Mouse (Mus musculus) Muller cell, postnatal 12 days (primary cell): ENCODE results near the gene Spats2l.

Experiments
- DNase-seq: peaks from one replicate; pipeline ENCODE4 v3.0.0-alpha.2; 2015; ENCODE audit errors: inconsistent ontology term

The Spats2l gene

DNA sequence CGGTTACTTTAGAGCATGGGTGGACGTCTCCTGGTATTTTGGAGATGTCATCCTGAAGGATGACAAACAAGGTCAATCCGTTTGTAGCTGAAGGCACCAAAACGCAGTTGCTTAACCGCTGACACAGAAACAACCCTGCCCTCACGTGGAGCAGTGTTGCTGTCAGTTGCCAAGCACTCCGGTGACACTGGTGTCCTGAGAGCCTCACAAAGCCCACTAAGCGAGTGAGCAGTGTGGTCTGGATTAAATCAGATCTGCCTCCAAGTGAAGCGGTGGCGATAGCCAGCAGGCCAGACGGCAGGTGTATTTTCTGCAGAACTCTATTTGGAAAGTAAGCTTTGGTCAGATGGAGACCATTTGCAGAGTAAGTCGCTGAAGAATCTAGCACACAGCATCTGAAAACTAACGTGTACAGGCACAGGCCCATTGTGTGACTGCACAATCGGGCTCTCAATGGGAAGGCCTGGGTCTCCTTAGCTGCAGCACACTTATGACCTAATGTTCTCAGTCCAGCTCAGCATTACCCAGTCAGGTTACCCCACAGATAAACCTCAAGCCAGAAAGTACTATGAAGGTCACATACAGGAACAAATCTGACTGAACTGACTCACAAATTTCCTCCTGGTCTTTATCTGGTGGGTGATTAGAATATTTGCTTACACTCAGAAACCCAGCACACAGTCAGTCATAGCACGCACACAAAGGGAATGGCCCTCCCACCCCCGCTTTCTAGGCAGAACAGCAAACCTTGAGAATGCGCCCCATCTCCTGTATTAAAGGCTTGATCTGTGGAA lies 51.2 kb downstream of the Spats2l start:
- DNase-seq: no peak

DNA sequence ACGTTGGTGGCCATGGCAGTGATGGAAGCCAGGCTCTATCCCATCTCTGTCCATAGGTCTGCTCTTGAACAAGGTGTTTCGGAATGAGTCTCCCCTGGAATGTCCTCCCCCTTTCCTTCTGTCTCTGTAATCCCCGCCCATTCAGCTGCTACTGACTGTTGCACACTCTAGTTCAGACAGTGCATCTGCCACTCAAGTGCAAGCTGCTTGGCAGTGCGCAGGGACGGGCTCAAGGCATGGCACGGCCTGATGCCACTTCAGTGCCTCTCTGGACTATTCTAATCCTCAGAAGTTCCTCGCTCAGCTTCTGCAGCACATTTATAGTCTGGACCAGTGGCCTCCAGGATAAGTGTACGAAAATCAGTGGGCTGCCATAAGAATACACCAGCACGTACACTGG lies 52.3 kb downstream of the Spats2l start:
- no peak for DNase-seq

- DNase-seq: no peak
Observed at GRCm38 (mm10) chr1:57833145-57833544, 59.2 kb downstream of the Spats2l start.

DNA sequence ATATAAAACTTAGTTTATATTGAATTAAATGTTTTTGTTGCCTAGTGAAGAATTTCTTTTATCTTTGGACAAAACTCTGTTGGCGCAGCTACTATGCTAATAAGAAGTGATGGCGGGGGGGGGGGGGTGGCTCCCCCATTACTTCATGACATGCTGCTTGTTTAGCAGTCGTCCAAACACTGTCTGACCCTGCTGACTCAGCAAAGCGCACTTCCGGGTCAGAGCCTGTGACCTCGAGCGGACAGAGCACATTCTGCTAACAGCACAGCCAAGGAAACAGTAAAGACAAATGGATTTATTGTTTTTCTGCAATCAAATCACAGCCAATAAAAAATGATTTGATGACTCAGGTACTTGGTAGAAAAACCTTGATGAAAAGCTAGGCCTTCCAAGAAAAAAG lies 61.2 kb downstream of the Spats2l start:
- peak; percentile 23 for DNase-seq

- DNase-seq: no peak
Observed at GRCm38 (mm10) chr1:57836686-57837317, 62.8 kb downstream of the Spats2l start.

GRCm38 (mm10) chr1:57839863-57840262 lies 65.9 kb downstream of the Spats2l start:
- DNase-seq: no peak

DNA sequence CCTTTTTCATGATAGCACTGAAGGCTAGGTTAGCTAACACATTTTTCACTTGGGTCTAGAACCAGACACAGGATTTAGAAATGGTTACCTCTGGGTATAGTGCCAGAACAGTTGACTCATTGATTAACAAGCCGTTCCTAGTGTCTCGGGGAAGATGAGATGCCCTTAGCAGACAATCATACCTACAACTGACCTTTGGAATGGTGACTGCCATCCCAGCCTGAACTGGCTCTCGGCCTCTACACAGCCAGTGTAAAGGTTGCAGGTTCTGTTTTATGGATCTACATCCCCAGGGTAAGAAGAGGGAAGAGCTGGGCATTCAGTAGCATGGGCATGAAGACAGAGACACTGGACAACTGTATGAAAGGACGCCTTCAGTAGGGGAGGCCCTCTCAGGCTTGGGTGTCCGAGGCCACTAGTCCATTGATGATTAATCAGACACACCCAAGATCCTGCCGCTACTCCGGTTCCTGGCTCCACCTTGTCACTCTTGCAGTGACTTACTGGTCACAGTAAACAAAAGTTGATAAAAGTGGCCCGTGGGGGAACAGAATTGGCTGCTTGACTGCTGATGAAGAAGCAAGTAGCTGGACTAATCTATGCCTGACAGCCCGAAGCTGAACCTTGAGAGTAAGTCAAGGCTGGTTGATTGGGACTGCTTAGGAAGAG lies 71.2 kb downstream of the Spats2l start:
- no peak for DNase-seq

DNA sequence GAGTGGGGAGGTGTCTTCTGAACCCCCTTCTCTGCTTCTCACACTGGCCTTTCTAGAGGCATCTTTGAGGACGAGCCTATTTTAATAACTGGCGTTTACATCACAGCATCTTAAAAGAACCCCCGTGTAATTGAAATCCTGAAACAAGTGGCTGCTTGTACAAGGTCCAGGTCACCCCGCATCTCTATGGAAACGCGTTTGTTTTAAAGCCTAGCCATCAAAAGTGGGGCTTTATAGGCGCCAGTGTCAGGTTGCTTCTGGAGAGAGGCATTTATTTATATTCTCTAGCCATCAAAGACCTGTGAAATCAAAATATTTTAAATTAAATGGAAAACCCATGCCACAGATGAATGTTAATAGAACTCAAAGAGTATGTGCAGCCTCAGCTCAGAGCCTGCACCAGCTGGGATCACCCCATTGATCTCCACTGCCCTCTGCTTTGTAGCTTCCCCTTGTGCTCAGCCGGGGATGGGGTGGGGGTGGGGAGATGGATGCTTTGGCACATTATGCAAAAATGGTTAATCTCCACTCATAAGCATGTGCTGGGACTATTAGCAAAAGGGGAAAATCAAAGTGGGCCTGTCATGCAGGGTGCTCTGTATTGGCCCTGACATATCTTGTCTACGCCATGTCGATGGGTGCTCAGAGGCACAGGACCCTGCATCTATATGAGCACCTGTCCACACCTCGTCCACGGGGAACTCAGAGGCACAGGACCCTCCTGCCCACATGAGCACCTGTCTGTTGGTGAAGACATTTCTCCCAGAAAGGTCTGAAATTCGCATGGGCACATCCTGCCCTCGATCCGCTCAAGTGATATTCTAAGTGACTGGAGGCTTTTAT lies 73.1 kb downstream of the Spats2l start:
- no peak for DNase-seq

DNA sequence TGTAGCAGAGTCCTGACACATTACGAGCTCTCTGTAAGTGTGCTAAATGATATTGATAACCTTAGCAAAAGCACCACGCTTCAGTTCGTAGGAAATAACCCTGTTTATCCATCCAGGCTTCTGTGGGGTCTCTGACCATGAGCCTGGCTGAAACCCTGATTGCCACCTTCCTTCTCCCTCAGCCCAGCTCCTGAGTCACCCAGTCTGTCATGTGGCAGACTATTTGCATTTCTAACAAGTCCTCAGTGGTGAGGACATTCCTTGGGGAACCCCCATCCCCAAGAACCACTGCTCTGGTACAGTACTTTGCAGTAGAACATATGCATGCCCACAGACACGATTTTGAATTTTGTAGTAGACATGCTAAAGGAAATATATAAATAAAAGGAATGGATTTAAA lies 75.1 kb downstream of the Spats2l start:
- peak; percentile 39 for DNase-seq

- peak; percentile 84 for DNase-seq
Observed at GRCm38 (mm10) chr1:57849916-57850315, 76.0 kb downstream of the Spats2l start.

DNA sequence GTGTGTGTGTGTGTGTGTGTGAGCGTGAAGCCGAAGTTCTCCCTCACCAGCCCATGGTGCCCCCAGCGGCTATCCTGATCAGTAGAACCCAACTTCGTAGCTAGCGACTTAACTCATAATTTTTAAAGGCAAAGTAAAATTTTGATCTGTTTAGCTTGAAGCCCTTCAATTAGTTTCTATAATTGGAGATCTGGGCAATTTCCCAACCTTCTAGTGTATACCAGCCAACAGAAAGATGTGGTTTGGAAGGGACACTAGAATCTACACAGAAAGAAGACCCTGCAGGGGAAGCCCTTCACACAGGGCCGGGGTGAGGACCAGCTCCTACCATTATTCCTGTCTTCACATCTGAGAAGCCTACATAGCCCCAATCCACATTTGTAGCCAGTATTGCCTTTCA lies 77.9 kb downstream of the Spats2l start:
- peak; percentile 43 for DNase-seq

GRCm38 (mm10) chr1:57852562-57853271 lies 78.8 kb downstream of the Spats2l start:
- peak; percentile 37 for DNase-seq

DNA sequence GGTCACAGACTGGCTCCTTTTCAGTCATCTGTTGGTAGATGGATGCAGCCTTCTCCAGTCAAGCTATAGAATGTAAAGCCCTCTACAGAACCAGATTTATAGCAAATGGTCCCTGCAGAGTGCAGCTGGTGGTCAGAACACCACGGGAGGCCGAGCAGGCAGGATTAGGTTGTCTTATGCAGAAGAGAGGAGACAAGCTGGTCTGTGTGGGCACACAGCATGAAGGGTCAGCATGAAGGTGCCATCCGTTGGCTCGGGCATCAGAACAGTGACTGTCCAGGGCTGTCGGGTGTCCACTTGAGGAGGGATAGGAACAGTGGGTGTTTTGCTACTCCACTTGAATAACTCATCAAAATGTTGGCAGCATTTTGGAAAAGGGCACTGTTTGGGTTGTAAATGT lies 83.8 kb downstream of the Spats2l start:
- no peak for DNase-seq

GRCm38 (mm10) chr1:57862024-57862423 lies 88.1 kb downstream of the Spats2l start:
- peak; percentile 22 for DNase-seq

DNA sequence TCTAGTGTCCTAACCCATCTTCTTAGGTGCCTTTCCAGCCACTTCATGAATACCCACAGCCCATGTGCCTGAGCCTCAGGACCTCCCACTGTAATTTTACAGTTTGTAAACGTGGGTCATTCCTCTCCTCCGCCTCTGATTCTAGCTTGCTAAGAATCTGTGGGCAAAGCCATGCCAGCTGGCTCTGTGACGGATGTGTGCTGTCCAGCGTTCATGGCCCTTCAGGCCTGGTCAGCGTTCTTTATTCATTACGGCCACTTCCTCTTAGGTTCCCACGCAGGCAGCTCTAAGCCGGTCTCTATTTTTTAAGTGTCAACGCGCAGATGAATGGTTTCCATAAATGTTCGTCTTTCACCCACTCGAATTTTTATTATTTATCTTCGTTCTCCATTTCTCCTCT lies 94.7 kb downstream of the Spats2l start:
- no peak for DNase-seq

- DNase-seq: no peak
Observed at GRCm38 (mm10) chr1:57872006-57872405, 98.0 kb downstream of the Spats2l start.

DNA sequence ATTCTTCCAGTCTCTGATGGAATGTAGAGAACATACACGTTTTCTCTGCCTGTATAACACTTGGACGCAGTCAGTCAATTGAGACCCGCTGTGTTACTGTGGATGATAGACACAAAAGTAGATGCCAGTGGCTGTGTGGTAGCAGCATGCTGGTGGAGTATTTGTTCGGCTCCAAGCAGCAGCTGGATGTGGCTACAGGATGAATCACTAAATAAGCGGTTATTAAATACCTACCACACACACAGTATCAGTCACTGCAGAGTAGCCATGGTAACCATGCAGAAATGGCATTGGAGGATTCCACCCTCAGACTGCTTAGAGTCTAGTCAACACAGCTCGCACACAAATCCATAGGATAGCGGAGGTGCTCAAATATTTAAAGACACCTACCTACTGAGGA lies 100.0 kb downstream of the Spats2l start:
- no peak for DNase-seq

- DNase-seq: no peak
Observed at GRCm38 (mm10) chr1:57875109-57875508, 101.1 kb downstream of the Spats2l start.

DNA sequence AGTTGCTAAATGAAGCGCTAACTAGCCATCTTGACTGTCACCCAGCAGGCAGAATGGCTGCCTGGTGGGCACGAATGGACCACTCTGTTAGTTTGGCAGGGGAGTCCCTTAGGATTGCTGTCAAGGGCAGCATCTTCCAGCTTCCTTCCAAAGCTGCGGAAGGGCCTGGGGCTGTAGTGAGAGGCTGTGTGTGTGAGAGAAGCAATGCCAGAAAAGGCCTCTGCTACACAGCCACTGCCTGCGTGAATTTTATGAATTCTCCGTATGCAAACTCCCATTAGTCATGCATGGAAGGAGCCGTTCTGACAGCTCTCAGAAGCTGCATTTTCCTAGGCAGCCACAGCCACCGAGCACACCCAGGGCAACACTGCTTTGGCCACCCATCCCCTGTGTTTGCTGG lies 101.5 kb downstream of the Spats2l start:
- DNase-seq: no peak

GRCm38 (mm10) chr1:57878957-57879356 lies 105.0 kb downstream of the Spats2l start:
- no peak for DNase-seq

- no peak for DNase-seq
Observed at GRCm38 (mm10) chr1:57884867-57885266, 110.9 kb downstream of the Spats2l start.
